Mouse (Mus musculus): ENCODE results near the gene Ndp.

The Ndp gene

DNA sequence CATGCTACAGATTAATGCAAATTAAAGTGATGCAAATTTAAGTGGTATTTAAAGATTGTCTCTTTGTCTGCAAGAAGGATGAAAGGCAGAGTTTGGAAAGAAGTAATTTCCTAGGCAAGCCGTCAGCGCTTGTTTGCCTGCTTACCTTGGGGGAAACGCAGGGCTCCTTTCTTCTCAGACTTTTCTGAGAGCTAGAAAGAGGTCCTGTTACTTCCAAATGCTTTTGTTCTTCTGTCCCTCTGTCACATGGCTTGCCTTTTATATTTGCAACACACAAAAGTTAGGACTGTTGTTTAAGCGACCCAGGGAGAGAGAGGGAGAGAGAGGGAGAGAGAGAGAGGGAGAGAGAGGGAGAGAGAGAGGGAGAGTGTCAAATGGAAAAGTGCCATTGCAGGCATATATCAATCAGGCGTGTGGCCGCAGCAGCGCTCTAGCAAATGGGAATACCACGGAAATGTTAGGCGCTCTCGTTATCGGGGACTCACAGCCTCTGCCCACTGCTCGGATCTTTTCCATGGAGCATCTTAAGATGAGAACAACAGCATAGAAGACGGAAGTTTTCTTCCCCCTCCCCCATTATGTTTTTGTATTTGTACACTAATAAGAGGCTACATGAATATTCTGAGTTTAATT lies at the start of gene Ndp:
Ndp (minus strand) TSS at position 534 of the 633 bp plus-strand sequence.
- DNase-seq: no peak

DNA sequence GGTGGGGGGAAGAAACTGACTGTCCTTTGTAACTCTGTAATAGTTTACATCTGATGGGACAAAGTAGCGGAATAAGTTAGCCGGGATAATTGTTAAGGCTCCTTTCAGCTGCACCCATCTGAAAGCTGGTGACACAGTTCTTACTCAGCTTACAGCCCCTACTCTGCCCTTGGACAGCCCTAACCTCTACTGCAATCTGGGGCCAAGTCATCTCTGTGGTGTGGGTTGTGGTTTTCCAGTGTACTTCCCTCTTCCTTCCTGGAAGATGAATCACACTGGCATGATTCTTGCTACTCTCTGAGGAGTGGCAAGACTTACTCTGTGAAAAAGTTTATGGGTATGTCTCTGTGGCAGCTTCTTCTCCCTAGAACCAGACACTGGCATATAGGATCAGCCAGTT lies 43.2 kb upstream of the Ndp start:
- DNase-seq: no peak

DNA sequence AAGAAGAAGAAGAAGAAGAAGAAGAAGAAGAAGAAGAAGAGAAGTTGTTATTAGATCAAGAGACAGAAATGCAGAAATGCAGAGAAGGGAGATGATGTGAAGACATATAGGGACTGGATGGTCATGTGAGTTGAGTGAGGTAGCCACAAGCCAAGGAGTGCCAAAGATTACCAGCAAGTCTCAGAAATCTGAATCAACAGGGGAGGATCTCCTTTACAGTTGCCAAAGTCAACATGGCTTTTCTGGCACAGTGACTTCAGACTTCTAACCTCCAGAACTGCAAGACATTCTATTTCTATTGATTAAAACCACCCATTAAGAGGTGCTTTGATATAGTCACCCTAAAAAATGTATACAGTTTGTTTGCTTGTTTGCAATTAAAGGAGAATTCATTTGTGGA lies 6.4 kb upstream of the Ndp start:
- no peak for DNase-seq

DNA sequence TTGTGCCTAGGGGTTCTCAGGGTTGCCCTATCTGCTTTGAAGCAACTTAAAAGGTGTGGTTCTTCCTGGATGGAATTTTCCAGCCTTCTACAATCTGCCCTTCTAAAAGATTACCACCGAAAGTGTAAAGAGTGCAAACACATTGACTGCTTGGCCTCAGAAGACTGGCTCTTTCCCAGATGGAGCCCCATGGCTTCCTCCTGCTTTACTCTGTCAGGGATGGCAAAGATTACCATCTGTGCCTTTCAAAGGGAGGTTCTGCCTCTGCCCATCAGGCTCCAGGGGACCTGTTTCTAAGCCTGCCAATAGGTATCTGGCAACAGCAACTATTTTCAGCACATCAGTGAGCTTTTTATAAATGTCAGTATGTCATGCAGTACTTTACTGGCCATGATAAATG lies 1.5 kb upstream of the Ndp start:
- no peak for DNase-seq

DNA sequence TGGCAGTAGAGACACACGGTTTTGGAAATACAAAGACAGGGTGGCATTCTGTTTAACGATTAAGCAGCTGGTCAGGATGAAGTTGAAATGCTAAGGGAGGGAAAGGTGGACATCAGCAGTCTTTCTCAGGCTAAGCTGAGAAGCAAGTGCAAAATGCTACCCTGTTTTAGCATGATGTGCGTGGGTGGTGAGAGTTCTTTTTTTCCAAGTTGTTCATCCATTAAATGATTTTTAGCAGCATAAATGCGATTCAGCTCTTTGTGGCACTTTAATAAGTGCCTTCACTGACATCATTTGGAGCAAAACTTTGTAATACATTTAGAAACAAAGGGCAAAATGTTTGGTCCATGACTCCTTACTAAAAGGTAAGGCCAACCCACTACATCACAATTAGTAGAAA lies 337 bp upstream of the Ndp start:
- DNase-seq: peak; percentile 9

DNA sequence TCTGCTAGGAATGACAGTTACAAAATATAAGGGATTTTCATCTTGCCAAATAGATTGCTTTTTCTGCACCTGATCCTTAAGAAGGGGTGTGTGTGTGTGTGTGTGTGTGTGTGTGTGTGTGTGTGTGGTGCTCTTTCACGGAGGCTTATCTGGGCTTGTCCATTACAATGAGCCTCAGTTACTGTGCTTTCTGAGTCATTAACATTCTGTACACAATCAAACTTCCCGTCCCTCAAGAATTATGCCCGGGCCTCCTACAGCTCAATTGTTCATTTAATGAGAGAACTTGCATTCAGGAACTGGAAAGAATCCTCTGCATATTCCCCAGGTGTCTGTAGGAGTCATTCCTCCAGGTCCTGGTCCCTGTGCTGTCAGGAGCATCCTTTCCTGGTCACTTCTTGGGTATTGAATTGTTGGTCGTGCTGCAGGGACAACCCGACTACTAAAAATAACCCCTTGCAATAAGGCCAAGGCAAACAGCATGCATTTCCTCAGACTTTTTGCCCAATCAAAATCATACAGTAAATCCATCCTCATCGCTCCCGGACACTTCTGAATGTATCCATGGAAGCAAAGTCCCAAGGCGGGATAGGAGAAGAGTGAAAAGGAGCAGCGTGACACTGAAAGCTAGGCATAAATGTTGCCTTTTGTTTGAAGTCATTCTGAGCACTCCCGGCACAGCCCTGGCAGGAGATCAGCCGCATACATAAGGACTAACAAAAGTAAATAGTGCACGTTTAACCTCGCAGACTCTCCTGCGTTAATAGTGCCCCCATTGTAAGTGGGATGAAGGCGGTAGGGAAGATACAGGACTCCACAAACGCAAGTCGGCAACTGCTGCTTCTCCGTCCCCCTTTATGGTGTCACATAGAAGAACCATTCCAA lies 1.1 kb downstream of the Ndp start:
- no peak for DNase-seq

DNA sequence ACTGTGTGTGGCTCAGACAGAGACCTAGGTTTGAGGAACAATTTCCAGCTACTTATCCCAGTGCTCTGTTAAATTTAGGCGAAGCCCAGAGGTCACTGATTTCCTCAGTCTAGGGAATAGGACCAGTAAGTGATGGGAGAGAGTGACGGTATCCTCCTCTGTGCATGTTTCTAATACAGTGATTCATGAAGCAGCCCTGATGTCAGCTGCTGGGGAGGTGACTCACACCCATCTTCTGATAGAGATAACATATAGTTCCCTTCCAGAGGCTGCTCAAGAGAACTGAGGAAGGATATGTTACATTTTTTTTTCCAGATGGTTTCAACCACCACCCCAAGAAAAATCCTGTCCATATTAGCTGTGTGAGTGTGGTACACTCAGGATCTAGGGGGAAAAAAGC lies 2.9 kb downstream of the Ndp start:
- no peak for DNase-seq

DNA sequence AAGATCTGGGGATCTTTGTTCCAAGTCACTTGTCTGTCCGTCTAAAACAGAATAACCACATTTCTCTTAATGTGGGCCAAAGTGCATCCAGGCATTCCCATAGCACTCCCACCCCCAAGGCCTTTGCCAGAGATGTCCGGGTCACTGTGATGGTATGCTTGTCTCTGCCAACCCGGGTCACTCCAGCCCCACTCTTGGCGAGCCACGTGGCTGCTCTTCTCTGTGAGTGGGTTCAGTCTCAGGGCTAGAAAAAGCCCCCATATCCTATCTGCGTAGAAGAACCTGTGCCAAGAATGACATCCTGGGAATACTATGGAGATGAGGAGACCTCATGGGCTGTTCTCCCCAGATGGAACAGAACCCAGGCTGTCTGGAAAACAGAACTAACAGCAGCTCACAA lies 4.0 kb downstream of the Ndp start:
- DNase-seq: no peak

DNA sequence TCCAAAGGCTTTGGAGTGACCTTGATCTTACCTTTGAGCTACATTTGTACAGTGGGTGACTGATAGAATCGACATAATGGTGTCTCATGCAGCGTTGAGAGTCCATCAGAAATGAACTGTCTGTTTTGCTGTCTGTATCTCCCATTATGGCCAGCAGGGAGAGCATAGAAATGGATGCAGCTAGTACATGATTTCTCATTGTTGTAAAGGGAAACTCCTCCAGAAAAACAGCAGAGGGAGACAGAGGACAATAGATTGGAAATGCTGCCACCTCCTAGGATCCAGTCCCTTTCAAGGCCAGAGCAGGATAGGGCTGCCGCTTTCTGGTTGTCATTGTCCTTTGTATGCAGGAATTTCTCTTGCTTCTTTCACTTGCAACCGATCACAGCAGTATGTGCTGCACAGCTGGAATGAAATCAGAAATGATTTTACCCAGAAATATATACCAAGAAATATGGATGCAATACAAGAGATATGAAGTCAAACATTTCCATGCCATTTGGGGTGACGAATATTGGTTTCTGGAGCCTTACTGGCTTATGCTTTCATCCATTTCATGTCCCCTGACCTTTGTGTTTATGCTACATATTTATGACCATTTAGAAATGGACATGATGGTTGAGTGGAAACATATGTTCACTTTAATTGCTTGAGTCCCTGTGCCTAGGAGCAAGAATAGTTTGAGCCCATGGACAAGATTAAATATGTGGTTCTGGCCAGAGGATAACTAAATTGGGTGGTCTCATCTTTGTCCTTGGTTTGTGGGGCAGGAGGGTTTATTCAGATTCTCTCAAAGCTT lies 17.0 kb downstream of the Ndp start:
- DNase-seq: peak; percentile 41

DNA sequence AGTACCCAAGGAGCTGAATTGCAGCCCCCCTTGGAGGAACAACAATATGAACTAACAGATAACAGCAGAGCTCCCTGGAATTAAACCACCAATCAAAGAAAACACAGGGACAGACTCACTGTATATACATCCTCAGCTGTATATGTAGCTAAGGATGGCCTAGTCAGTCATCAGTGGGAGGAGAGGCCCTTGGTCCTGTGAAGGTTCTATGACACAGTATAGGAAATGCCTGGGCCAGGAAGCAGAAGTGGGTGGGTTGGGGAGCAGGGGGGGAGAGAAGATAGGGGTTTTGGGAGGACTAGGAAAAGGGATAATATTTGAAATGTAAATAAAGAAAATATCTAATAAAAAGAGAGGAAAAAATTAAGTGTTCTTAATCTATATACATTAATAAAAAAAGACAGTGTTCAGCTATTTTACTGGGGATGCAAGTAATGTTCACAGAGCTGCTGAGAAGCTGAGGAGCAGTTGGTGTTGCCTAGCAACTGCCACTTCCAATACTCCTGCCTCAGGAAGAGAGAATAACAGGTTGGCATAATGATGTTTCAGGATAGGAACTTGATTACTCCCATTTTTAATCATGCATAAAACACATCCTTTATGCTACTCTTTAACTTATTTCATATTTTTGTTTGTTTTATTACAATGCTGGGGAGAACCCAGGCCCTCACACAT lies 43.8 kb downstream of the Ndp start:
- DNase-seq: peak; percentile 11

DNA sequence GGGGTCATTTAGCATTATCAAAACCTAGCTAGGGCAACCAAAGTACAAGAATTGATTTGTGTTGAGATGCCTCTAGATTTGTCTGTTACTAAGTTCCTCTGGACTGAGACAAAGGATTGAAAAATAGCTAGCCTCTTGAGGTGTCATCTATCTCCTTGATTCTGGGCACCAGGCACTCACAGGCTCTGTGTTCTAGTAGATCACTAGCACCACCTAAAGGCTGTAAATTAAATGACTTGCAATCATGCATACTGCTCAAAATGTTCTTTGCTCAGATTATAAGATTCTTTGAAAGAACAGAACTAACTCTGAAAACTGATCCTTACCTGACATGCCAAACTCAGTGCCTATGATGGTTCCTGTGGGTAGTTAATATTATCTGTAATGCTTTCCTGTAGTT lies 51.3 kb downstream of the Ndp start:
- DNase-seq: no peak

DNA sequence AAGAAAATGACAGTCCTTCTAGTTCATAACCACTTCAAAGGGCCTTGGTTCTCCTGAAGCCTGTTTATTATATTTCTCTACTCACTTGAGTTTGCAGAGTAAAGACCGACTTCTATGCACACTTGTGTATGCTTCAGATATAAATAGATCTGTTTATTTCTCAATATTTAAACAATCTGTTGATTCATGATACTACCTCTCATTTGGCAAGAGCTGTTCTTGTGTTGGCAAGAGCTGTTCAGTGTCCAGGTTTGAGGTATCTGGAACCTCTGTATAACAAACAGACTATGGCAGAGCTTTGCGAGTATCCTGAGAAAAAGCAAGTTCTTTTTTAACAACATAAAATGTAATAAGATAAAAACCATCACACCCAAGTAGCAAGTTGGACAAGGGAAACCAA lies 65.5 kb downstream of the Ndp start:
- DNase-seq: no peak

DNA sequence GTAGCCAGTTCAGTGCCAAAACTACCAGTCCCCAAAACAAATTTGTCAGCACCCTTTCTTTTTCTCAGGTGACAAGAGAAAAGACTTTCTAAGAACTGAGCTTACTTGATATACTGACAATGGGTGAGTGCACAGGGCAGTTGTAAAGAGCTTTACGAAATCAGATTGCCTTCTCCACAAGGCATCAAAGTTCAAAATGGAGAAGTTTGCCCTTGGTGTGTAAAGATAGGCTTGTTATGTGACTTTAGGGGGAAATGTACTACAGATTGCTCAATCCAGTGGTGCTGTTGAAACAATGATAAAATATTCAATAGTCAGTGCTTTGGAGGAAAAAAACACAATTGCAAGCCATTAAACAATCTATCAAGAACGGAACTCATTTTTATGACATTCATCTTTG lies 70.1 kb downstream of the Ndp start:
- DNase-seq: no peak

DNA sequence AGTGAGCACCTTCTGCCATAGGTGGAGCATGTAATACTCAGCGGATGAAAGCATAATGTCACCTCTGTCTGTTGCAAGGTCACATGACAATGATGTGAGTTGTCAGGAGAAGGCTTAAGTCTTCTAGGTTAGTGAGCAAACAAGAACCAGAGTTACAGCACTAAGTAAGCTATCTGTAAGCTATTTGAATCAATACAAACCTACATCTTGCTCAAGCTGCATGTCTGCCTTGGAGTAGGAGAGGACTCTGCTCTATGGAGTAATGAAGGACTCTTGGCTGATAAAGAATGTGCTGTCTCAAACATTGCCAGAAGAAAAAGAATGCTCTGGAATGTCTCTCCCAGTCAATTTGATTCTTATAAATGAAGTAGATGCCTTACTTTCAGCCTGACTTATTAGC lies 74.3 kb downstream of the Ndp start:
- DNase-seq: no peak

DNA sequence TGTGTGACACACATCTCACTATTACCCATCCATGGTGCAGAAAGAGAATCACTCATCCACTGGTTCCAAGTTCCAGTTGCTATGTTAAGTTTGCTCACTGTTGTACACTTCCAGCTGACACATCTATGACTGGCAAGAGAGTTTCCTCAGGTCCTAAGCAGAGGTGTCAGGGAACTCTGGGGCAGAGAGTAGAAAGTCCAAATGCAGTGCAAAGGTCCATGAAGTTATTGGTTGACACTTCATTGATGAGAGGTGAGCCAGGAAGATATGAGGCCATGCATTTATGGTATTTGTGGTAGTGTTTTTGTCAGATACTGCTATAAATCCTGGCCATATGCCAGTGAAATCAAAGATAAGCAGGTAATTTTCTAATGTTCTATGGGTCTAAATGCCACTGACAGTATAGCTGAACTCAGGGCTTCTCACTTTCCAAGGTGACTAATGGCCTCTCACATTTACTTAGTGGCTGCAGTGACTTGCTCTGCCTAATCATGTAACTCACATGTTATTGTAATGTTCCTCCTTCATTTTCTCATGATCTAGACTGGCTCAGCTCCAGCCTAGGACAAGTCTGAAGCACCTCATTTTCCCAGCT lies 75.0 kb downstream of the Ndp start:
- no peak for DNase-seq

Data from layer of hippocampus, adult 9-11 months (tissue).